Comparison of ENCODE assay signal across 8 mouse cellular contexts in genomic region chr9:23035901-23036610, GRCm38 (mm10).
DNase-seq lines count a peak whose midpoint lies in the region; ATAC-seq lines count a peak whose summit lies in the region.

No protein-coding gene starts in this region.

- no peaks in the 10 kb centered on the region for H3K36me3 ChIP-seq in lung, embryonic 16.5 days (ENCODE audit: control insufficient read depth, insufficient read depth, low read length)
- no peaks in the 10 kb centered on the region for H3K36me3 ChIP-seq in forebrain, embryonic 12.5 days (replicated peaks)
- no peaks in the 10 kb centered on the region for H3K36me3 ChIP-seq in intestine, embryonic 15.5 days
- no peaks in the 10 kb centered on the region for H3K36me3 ChIP-seq in midbrain, embryonic 10.5 days

- no peaks in the 10 kb centered on the region for H3K9me3 ChIP-seq in lung, embryonic 16.5 days (ENCODE audit: control insufficient read depth, low read length)
- H3K9me3 ChIP-seq in forebrain, embryonic 12.5 days, result no peaks in the 10 kb centered on the region
- no peaks in the 10 kb centered on the region for H3K9me3 ChIP-seq in intestine, embryonic 15.5 days
- H3K9me3 ChIP-seq in midbrain, embryonic 10.5 days (replicated peaks), result no peaks in the 10 kb centered on the region

- H3K27ac ChIP-seq in lung, embryonic 16.5 days (ENCODE audit: low read length), result no peak overlapping the region
- H3K27ac ChIP-seq in forebrain, embryonic 12.5 days, result no peak overlapping the region
- no peak overlapping the region for H3K27ac ChIP-seq in intestine, embryonic 15.5 days
- peak overlapping the region; percentile 23; the same call in 1 of the 2 replicates for H3K27ac ChIP-seq in midbrain, embryonic 10.5 days (replicated peaks)

- no peak for DNase-seq in lung, postnatal 25 days (ENCODE audit: low spot score)
- DNase-seq in midbrain, embryonic 10.5 days (ENCODE audit: low spot score), result peak; percentile 32
- no peak for DNase-seq in natural killer cell, adult 2 months (ENCODE audit: low spot score in 2 of 2)
- no peak for DNase-seq in thymus, postnatal 10 days (ENCODE audit: low spot score in 2 of 2)
- no peak for DNase-seq in lung, adult 18-20 months

- peak overlapping the region; percentile 52 for H3K4me2 ChIP-seq in lung, embryonic 16.5 days (ENCODE audit: low read depth, low read length)
- H3K4me2 ChIP-seq in forebrain, embryonic 12.5 days, result peak overlapping the region; percentile 42
- peak overlapping the region; percentile 50 for H3K4me2 ChIP-seq in intestine, embryonic 15.5 days (replicated peaks)

- no peak for ATAC-seq in lung, embryonic 16.5 days (ENCODE audit: low read depth)
- ATAC-seq in forebrain, embryonic 12.5 days (ENCODE audit: low FRiP score), result 0 out of 2 replicates have a peak, but pooled peaks have one; percentile 20
- no peak for ATAC-seq in intestine, embryonic 15.5 days

- H3K9ac ChIP-seq in lung, embryonic 16.5 days (ENCODE audit: low read length), result peak overlapping the region; percentile 48
- no peak overlapping the region for H3K9ac ChIP-seq in forebrain, embryonic 12.5 days
- H3K9ac ChIP-seq in intestine, embryonic 15.5 days, result no peak overlapping the region

- no peaks in the 10 kb centered on the region for H3K27me3 ChIP-seq in lung, embryonic 16.5 days (ENCODE audit: control insufficient read depth, insufficient read depth, low read depth, low read length)
- peaks cover 25% of the 10 kb centered on the region for H3K27me3 ChIP-seq in forebrain, embryonic 12.5 days
- H3K27me3 ChIP-seq in intestine, embryonic 15.5 days (replicated peaks), result no peaks in the 10 kb centered on the region
- H3K27me3 ChIP-seq in midbrain, embryonic 10.5 days (ENCODE audit: low read depth, poor library complexity, severe bottlenecking), result peaks cover 54% of the 10 kb centered on the region

- peaks cover 8% of the 10 kb centered on the region; the same call in 1 of the 2 replicates for H3K4me1 ChIP-seq in lung, embryonic 16.5 days (replicated peaks; ENCODE audit: control insufficient read depth, insufficient read depth, low read length)
- peaks cover 12% of the 10 kb centered on the region for H3K4me1 ChIP-seq in forebrain, embryonic 12.5 days
- H3K4me1 ChIP-seq in intestine, embryonic 15.5 days (replicated peaks), result peaks cover 10% of the 10 kb centered on the region
- peaks cover 23% of the 10 kb centered on the region for H3K4me1 ChIP-seq in midbrain, embryonic 10.5 days

- peak overlapping the region; percentile 27 for H3K4me3 ChIP-seq in lung, embryonic 16.5 days (ENCODE audit: low read length)
- peak overlapping the region; percentile 10; the same call in 1 of the 2 replicates for H3K4me3 ChIP-seq in forebrain, embryonic 12.5 days (replicated peaks)
- H3K4me3 ChIP-seq in intestine, embryonic 15.5 days (replicated peaks), result 0 out of 2 replicates have a peak overlapping the region, but pooled peaks have one; percentile 2
- H3K4me3 ChIP-seq in midbrain, embryonic 10.5 days, result peak overlapping the region; percentile 35

- WGBS in lung, embryonic 16.5 days, result 12% methylated on average over 16 of the region's 16 CpGs
- 11% methylated on average over 16 of the region's 16 CpGs for WGBS in forebrain, embryonic 12.5 days
- WGBS in intestine, embryonic 15.5 days, result 13% methylated on average over 16 of the region's 16 CpGs
- WGBS in midbrain, embryonic 10.5 days, result 10% methylated on average over 16 of the region's 16 CpGs
